Mouse (Mus musculus) lung, postnatal 0 days (tissue): Measurements from ENCODE around the gene Teddm2.

ENCODE experiments used
- CTCF ChIP-seq: IDR thresholded peaks from 2 replicates; pipeline ENCODE4 v1.5.1; 2016; ENCODE audit warnings: antibody characterized with exemption, mild to moderate bottlenecking
- EP300 ChIP-seq: IDR thresholded peaks from 2 replicates; pipeline ENCODE4 v1.6.1; 2016; ENCODE audit warnings: antibody characterized with exemption, mild to moderate bottlenecking, control low read depth

- no peak for TF ChIP-seq CTCF
- TF ChIP-seq EP300 = no peak
Measured at GRCm38 (mm10) chr1:153874045-153874444, 26.0 kb downstream of the Teddm2 start, which contains the start of gene Teddm1b.
